Mouse (Mus musculus) liver, embryonic 14.5 days (tissue): ENCODE results near the gene Alkal2.

Experiments
- CTCF ChIP-seq: IDR thresholded peaks from 2 replicates; pipeline ENCODE4 v1.5.1; 2016; ENCODE audit warnings: antibody characterized with exemption, low read depth, control low read depth
- EP300 ChIP-seq: IDR thresholded peaks from 2 replicates; pipeline ENCODE4 v1.6.1; 2016; ENCODE audit warnings: antibody characterized with exemption, low read depth

GRCm38 (mm10) chr12:30865781-30866180 is 18.3 kb upstream of the Alkal2 start:
- TF ChIP-seq EP300: no peak
- TF ChIP-seq CTCF: no peak
